Mouse (Mus musculus): ENCODE data around the gene Chst11.

The Chst11 gene

GRCm38 (mm10) chr10:83041875-83042274, 56.6 kb downstream of the Chst11 start:
- TF ChIP-seq GATA4 (IDR thresholded peaks at IDR 0.05; ENCODE audit: insufficient replicate concordance, low read length): no peak

DNA sequence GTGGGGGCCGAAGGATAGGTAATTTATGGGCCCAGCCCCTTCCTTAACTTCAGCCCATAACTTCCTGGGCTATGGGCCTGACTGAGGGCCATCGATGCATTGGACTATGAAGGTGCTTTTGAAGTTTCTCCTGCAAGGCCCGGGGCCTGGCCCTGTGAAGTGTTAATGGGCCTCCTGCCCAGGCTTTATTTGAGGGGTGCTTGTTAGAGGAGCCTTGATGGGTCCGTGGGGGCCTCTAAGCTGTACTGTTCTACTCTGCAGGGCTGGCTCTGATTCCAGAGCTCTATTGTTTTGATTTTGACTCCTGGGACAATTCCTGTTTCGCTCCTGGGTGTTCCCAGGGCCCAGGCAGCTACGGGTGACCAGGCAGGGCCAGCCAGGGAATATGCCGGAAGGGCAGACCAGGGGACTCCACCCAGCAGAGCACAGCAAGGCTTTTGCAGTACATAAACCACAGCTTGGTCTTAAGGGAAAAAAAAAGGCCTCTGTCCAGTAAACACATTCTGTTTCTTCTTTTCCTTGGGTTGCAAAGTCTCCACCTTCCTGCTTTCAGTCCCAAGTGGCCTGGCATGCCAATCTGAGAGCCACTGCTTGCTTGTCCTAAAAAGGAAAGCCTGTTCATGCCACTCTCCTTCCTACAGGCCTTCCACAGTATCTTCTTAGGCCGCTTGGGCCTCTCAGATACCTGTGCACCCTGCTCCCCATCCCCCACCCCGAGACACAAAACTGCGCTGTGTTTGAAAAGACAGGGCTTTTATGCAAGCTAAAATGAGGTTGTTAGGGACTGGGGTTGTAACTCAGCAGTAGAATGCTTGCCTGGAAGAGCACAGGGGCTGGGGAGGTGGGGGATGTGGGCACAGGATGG, 57.5 kb downstream of the Chst11 start:
- TF ChIP-seq GATA4 (IDR thresholded peaks at IDR 0.05; ENCODE audit: insufficient replicate concordance, low read length): no peak

- TF ChIP-seq GATA4 (IDR thresholded peaks at IDR 0.05; ENCODE audit: insufficient replicate concordance, low read length): peak; percentile 9; the same call in 1 of the 2 replicates
These were observed 58.4 kb downstream of the Chst11 start for GRCm38 (mm10) chr10:83043478-83044259.

- no peak for TF ChIP-seq GATA4 (IDR thresholded peaks at IDR 0.05; ENCODE audit: insufficient replicate concordance, low read length)
These were observed 64.0 kb downstream of the Chst11 start for GRCm38 (mm10) chr10:83049174-83049780.

GRCm38 (mm10) chr10:83053886-83054550, 68.7 kb downstream of the Chst11 start:
- TF ChIP-seq GATA4 (IDR thresholded peaks at IDR 0.05; ENCODE audit: insufficient replicate concordance, low read length): no peak

DNA sequence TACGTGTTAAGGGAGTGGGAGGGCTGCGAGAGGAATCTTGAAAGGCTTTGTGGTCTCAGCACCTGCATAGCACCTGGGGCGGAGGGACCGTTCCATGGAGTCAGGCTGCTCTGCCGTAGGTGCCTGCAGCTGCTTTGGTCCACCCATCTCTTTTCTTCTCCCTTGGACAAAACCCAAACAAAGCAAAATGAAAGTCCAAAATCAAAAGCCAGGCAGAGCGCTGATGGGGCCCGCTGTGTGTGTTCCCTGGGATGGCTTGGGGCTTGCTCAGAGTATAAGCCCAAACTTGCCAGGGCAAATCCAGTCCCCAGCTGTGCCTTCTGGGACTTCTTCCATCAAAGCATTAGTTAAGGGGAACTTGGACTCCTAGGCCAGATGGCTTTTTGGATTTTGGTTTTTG, 71.0 kb downstream of the Chst11 start:
- TF ChIP-seq GATA4 (IDR thresholded peaks at IDR 0.05; ENCODE audit: insufficient replicate concordance, low read length): no peak

DNA sequence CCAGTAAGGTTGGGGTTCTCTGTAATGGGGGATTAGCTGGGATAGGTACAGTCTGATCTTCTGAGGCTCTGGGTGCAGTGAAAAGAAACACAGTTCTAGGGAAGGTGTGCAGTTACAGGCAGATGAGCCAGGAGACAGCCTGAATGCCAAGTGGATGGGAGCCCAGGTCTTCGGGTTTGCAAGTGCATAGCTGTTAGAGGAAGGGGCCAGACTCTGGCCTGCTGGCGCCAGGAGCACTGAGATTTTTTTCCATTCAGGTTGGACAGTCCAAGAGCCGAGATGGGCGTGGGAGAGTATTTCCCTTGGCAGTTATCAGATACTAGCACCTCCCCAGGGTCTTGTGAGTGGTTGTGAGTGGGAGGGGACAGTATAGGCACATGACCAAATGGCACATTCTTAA, 71.6 kb downstream of the Chst11 start:
- TF ChIP-seq GATA4 (IDR thresholded peaks at IDR 0.05; ENCODE audit: insufficient replicate concordance, low read length): no peak

DNA sequence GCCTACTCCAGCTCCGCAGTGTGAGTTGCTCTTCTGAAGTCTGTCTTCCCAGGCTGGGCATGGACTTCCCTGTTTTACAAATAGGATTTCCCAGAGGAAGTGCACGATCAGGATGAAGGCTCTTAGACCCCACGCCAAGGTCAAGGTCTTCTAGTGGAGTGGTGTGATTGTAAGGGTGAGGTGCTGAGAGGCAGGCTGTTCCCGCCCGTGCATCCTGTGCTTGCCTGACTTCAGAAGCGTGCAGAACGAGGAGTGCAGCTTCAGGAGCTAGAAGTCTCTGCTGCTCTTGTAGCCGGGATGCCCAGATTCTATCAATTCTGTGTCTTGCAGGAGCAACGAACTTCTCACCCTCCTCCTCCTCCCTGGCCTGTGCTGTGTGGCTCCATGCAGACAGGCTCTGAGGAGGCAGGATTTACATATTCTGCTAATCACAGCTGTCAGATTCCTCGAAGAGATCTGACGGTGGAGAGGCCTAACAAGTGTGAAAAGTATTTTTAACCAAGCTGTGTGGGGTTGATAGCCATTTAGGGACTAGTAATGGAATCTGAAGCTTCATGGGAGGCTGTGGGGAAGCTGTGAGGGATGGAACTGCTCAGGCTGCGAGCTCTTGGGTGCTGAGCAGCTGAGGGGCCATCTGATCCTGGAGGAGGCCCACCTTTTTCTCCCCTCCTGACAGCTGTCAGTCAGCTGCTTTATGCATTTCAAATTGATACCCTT, 74.9 kb downstream of the Chst11 start:
- no peak for TF ChIP-seq GATA4 (IDR thresholded peaks at IDR 0.05; ENCODE audit: insufficient replicate concordance, low read length)

DNA sequence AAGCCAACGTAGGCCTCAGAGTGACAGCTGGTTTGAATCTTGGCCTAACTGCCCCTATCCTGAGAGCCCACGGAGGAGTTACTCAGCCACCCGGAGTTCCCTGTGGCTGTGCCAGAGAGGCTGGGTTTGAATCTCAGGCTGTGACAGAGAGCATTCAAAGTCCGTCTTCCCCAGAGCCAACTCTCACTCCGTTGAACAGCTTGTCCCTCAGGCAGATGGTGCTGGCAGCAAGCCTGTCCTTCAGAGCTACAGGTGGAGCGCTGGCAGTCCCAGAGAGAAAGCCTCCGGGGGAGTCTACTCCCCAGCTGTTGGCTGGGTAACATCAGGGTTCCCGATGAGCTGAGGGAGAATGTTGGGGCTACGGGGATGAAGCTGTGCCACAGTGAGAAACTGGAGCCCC, 77.0 kb downstream of the Chst11 start:
- no peak for TF ChIP-seq GATA4 (IDR thresholded peaks at IDR 0.05; ENCODE audit: insufficient replicate concordance, low read length)

GRCm38 (mm10) chr10:83064796-83065195, 79.5 kb downstream of the Chst11 start:
- TF ChIP-seq GATA4 (IDR thresholded peaks at IDR 0.05; ENCODE audit: insufficient replicate concordance, low read length): no peak

DNA sequence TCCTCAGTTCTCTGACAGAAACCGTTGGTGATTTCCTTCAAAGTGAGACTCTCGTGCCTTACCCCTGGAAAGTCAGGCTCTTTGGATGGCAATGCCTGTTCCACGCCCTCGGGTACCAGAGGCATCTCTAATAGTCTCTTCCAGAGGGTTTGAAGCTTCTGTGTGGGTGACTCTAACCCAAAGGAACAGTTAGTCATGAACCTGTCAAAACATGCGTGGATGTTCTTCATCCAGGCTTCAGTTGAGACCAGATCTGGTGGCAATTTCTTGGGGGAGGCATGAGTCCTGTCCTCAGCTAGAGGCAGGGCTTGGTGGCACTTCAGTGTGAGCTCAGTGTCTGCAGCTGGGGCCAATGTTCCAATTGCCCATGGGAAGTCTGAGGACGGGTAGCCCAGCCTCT, 80.9 kb downstream of the Chst11 start:
- TF ChIP-seq GATA4 (IDR thresholded peaks at IDR 0.05; ENCODE audit: insufficient replicate concordance, low read length): no peak

DNA sequence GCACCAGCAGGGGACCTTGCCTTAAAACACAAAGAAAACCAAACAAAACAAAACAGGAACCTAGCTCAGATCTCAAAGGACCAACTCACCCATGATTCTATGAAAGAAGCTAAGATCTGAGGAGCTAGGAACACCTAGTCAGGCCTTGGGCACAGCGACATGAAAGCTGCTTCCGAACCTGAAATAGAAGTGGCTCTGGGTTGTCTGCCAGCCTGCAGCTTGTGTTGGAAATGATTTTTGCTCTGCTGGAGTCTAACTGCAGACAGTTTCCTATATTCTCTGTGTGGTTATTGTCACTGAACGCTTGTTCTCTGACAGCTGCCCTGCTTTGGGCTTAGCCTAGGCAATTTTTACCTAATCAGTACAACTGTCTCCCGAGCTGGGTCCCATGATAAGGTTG, 82.0 kb downstream of the Chst11 start:
- TF ChIP-seq GATA4 (IDR thresholded peaks at IDR 0.05; ENCODE audit: insufficient replicate concordance, low read length): no peak

DNA sequence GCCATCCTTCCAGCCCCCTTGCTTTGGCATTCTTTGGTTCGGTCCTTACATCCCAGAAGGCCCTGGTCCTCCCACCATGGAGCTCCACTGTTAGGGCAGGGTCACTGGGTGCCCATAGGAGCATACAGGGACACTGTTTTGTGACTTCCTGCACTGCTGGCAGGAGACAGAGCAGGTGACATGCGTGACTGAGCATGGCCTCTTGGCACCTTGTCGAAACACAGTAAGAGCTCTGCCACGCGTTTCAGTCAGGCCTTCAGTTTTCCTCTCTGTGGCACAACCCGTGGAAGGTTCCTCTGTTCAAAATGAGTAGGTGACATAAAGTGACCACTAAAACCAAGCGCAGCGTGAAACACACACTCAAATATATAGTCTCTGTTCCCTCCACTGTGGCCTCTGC, 83.2 kb downstream of the Chst11 start:
- TF ChIP-seq GATA4 (IDR thresholded peaks at IDR 0.05; ENCODE audit: insufficient replicate concordance, low read length): no peak

DNA sequence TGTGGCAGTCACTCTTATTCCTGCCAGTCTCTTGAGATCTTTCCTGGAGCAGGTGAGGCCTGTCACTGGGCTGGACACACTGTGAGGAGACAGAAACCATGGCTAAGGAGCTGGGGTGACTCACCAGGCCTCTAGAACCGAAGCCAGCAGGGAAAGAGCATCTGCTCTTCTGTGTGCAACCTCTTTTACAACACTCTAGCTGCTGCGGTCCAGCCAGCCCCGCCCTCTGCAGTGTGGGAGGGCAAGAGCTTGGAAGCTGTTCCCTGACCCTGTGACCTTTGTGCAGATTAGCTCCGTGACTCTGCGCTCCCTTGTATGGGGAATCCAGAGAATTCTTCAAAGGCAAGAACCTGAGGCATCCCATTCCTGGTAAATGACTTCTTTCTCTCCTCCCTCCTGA, 84.5 kb downstream of the Chst11 start:
- TF ChIP-seq GATA4 (IDR thresholded peaks at IDR 0.05; ENCODE audit: insufficient replicate concordance, low read length): no peak
